Mouse (Mus musculus) urinary bladder, postnatal 36 days (tissue): ENCODE measurements around the gene Pccb.

Source experiments
- DNase-seq, 2 experiments: peaks; one replicate each; pipeline ENCODE4 v3.0.0; 2022; ENCODE audit warnings: low spot score in 2 of 2, mixed read lengths in 1 of 2

The Pccb gene

GRCm38 (mm10) chr9:101045710-101046338 is 11.1 kb upstream of the Pccb start:
- no peak for DNase-seq

DNA sequence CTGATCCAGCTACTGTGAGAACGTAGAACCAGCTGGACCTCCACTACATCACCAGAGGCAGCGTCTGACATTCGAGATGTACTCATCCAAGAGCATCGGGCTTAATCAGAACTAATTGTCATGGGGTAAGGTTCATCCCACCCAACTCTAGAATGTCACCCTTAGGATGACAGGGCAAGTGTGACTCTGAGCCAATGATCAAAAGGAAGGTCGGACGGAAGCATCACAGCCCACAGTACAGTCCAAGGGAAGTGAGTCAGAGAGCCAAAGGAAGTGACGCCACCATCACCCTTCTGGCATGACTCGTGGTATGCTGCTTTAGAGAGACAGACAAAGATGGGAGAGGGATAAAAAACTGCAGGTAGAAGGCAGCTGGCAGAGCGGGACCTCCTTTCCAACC is 7.6 kb upstream of the Pccb start:
- no peak for DNase-seq

DNA sequence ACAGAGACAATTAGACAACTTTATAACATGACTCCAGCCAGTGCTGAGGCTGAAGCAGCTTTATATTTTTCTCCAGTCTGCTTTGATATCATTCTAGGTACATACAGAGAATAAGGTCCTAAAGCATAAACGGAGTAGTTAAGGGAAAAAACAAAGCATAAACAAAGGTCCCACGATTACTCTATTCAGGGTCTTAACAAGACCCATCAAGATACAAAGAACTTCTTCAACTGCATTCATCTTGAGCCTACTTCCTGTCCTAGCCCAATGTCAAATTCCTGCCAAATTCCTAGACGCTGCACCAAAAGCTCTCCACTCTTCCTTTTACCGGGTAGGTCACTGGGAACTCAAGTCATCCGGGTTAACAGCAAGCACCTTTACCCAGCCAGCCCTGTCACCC is 6.8 kb upstream of the Pccb start:
- no peak for DNase-seq

- DNase-seq = no peak
Measured at GRCm38 (mm10) chr9:101038634-101039033, 3.9 kb upstream of the Pccb start.

- DNase-seq = peak in 1 of 2 experiments; percentile 19
Measured at GRCm38 (mm10) chr9:101037396-101037795, 2.7 kb upstream of the Pccb start.

- no peak for DNase-seq
Measured at GRCm38 (mm10) chr9:101036876-101037275, 2.2 kb upstream of the Pccb start.

- DNase-seq = no peak
Measured at GRCm38 (mm10) chr9:101035836-101036596, 1.3 kb upstream of the Pccb start.

- DNase-seq = no peak
Measured at GRCm38 (mm10) chr9:101033761-101034447, 794 bp downstream of the Pccb start.

- DNase-seq = no peak
Measured at GRCm38 (mm10) chr9:101018768-101019167, 15.9 kb downstream of the Pccb start.

DNA sequence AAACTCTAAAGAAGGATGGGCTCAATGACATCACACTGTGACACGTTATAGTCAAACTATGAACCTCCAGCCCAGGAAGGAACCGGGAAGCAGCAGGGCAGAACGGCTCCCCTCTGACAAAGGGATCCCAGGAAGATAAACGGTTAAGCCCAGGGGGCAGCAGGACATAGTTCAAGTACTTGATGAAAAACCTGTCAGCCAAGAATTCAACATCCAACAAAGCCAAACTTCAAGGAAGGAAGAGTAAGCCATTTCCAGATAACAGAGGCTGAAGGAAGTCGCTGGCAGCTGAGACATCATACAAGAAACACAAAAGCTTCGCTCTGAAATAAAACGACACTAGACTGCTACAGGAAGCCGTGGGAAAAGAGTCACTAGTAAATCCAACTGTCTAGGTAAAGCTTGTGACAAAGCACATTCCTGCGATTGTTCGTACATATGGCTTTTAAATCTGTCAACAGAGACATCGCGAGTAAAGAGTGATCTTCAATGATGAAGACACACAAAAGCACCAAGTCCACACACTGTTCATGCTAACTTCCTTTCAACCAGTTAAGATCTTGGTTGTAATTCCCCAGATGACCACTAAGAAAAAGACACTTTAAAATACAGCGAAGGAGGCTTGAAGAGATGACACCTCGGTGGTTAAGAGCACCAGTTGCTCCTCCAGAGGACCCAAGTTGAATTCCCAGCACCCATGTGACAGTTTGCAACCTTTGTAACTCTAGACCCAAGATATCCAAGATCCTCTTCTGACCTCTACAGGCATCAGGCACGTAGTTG is 16.8 kb downstream of the Pccb start:
- no peak for DNase-seq

GRCm38 (mm10) chr9:101015324-101015723 is 19.4 kb downstream of the Pccb start:
- no peak for DNase-seq

DNA sequence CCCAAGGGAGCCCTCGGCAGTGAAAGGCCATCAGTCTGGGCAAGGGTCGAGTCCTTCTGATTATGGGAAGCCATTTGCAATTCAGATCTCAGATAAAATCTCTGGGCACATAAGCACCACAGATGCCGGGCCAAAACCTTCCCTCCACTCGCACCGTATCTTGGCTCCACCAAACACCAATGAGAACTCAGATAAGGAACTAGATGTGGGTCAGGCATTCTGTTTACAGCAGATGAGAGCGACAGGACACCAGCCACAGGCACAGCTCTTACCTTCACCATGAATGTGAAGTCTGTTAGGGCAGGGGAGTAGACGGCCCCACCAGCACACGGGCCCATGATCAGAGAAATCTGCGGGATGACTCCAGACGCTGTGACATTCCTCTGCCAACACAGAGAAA is 22.3 kb downstream of the Pccb start:
- DNase-seq = no peak

- peak in 1 of 2 experiments; percentile 10 for DNase-seq
Measured at GRCm38 (mm10) chr9:101005866-101006265, 28.8 kb downstream of the Pccb start.

DNA sequence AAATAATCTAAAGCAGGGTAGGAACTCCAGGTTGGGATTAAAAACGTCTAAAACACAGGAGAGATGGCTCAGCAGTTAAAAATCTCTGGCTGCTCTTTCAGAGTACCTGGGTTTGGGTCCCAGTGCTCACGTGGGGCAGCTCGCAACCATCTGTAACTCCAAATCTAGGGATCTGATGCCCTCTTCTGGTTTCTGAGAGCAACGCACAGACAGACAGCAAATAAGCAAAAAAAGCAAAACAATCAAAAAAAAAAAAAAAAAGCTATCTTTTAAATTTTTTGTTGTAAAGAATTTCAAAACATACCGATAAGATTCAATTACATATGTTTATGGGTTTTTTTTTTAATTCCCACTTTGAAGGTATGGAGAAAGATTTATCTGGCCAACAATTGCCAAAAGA is 31.4 kb downstream of the Pccb start:
- no peak for DNase-seq

DNA sequence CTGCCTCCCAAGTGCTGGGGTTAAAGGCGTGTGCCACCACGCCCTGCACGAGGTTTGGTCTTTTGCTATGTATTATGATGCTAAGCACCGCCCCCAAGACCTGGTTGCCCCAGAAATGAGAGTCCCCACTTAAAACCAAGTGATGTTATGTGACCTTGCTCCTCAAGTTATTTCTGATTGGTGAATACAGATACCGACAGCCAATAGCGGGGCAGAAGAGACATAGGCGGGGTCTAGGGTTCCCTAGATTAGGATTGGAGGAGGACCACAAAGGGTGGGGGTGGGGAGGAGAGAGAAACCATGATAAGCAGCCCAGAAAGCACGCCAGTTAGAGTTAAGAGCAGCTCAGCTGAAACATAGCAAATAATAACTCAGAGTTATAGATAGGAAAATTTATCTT is 31.9 kb downstream of the Pccb start:
- DNase-seq = no peak

GRCm38 (mm10) chr9:101002053-101002452 is 32.6 kb downstream of the Pccb start:
- no peak for DNase-seq

DNA sequence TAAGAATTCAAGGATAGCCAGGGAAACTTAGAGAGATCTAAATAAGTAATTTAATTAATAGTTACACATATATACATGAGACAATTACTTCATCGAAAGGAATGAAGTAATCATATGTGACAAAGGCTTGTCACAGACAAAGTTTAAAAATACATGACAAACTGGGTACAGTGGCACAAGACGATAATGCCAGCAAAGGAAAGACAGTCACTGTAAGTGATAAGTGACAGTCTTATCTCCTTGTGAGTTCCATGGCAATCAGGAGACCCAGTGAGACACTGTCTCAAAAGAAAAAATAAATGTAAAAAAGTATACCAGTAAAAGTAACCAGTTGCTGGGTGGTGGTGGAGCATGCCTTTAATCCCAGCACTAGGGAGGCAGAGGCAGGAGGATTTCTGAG is 37.6 kb downstream of the Pccb start:
- DNase-seq = no peak

DNA sequence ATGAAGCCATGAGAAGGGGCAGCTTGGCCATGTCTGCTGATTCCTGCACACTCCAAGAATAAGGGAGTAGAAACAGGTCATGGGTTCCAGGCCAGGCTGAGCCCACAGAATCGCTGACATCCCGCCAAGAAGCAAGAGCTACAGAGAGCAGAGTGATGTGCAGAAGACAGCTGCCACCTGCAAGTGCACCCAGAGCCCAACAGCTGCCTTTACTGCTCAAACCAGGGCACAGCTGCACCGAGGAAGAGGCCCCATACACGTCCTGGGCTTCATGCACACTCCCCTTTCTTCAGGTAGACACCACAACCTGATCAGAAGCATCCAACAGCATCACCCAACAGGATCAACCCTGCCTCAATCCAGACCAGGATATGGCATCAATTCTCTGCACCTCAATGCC is 40.8 kb downstream of the Pccb start:
- no peak for DNase-seq

GRCm38 (mm10) chr9:100992191-100992590 is 42.5 kb downstream of the Pccb start:
- DNase-seq = no peak

DNA sequence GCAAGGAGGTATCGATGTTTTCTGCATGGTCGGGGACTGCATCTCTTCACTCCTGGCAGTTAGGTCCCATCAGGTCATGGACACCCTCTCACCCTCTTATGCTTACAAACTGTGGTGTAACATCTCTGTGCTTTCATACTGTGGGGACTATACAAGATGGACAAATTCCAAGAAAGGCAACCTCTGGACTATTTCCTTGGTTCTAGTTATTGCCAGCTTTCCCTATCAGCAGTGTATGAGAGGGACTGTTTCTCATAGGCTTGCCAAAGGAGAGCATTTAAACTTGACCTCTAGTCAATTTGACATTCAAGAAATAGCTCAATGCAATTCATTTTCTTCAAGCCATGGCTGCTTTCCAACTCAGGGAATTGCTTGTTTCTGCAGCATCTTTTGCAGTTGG is 43.4 kb downstream of the Pccb start:
- DNase-seq = no peak

DNA sequence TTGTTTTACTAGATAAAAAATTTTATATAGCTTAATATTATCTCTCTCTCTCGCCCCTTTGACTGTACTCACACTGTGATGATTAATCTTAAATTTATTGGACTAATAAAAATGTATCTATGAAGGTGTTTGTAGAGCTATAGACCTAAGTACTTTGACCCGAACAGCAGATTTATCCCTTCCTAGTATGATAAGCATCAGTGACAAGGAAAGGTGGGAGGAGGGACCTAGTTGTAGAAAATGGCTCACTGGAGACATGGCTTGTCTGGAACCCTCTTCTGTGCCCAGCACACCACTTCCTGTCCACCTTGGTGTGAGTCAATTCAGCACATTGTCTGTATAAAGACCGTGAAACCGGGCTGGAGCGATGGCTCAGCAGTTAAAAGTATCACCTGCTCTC is 44.1 kb downstream of the Pccb start:
- no peak for DNase-seq

DNA sequence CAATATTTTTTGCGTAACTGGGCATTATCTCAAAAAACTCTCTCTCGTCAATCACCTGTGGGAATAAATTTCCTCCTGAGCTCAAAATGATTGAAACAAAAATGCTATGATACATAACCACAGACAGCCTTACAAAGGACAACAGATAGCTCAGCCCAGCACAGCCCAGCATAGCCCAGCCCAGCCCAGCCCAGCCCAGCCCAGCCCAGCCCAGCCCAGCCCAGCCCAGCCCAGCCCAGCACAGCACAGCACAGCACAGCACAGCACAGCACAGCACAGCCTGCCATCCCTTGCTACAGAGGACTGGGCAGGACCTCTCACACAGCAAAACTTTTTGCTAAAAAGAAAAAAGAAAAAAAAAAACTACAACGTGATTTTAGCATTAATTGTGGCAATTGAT is 46.8 kb downstream of the Pccb start:
- DNase-seq = no peak
